Mouse (Mus musculus) forebrain, postnatal 0 days (tissue): ENCODE results near the gene Ceacam3. TPM values are rescaled to one million over a fixed set of nuclear protein-coding genes. Genes with fewer than 3 reads are reported as not detected.
A peak's percentile ranks its signal among the peaks of the same experiment; 100 is the strongest.
"Not testable (repeated sequence)": the region's sequence is repeated elsewhere in the genome, so short reads cannot be mapped to it uniquely, and the experiment has no call there.

Experiments used
- ATAC-seq: fragments of 200-750 bp; cut with Nextera tagmentation; 2 replicates; pipeline ENCODE4 v1.8.0; 2017; ENCODE audit warnings: mild to moderate bottlenecking, moderate library complexity
- DNase-seq: peaks from one replicate; pipeline ENCODE4 v3.0.0-alpha.2; 2015
- H3K27ac ChIP-seq: fragments of 300-500 bp; sonication (generic); 2 replicates; pipeline ENCODE4 v1.5.1; 2014; ENCODE audit warnings: low read depth, mild to moderate bottlenecking, antibody characterized with exemption, low read length, moderate library complexity, mixed read lengths
- H3K27me3 ChIP-seq: fragments of 300-500 bp; sonication (generic); 2 replicates; pipeline ENCODE4 v1.6.1; 2014; ENCODE audit warnings: mild to moderate bottlenecking, low read length, mixed read lengths; ENCODE audit not compliant: insufficient read depth
- H3K36me3 ChIP-seq: fragments of 300-500 bp; sonication (generic); 2 replicates; pipeline ENCODE4 v1.6.1; 2014; ENCODE audit warnings: mild to moderate bottlenecking, moderate library complexity; ENCODE audit not compliant: insufficient read depth
- H3K4me1 ChIP-seq: fragments of 300-500 bp; sonication (generic); 2 replicates; pipeline ENCODE4 v1.6.1; 2014; ENCODE audit warnings: antibody characterized with exemption; ENCODE audit not compliant: insufficient read depth
- H3K4me2 ChIP-seq: fragments of 300-500 bp; sonication (generic); 2 replicates; pipeline ENCODE4 v1.6.1; 2014; ENCODE audit warnings: low read depth, mild to moderate bottlenecking, moderate library complexity
- H3K4me3 ChIP-seq: fragments of 300-500 bp; sonication (generic); 2 replicates; pipeline ENCODE4 v1.5.1; 2014; ENCODE audit warnings: low read depth, low read length, mixed read lengths
- H3K9ac ChIP-seq: fragments of 300-500 bp; sonication (generic); 2 replicates; pipeline ENCODE4 v1.6.1; 2014; ENCODE audit warnings: mild to moderate bottlenecking
- H3K9me3 ChIP-seq: fragments of 300-500 bp; sonication (generic); 2 replicates; pipeline ENCODE4 v1.6.1; 2016; ENCODE audit warnings: low read length
- CTCF ChIP-seq: sonication (generic); IDR thresholded peaks from 2 replicates; pipeline ENCODE4 v1.5.1; 2016; ENCODE audit warnings: antibody characterized with exemption, control low read depth, low read depth
- WGBS: fragments of 180-500 bp; shearing (Covaris S2); extraction: QIAGEN DNeasy Blood & Tissue Kit; methylation state at CpG from one replicate; pipeline ENCODE4 v1.1.7; 2014; 5-methylcytosine and 5-hydroxymethylcytosine counted together
- polyA plus RNA-seq: library from polyadenylated mRNA; unstranded; fragments of >200 nt; fragmentation: Nextera tagmentation; extraction: Ambion mirVana; gene quantifications from 2 replicates; pipeline ENCODE4 v1.2.1, GENCODE M21; 2015
- total RNA-seq: library from RNA; depleted of rRNA; stranded (reverse); fragments of >200 nt; gene quantifications from 2 replicates; pipeline ENCODE4 v1.2.3, GENCODE M21; 2014; rRNA removed

Ceacam3 gene
- 0.15 and 0.24 TPM in 2 replicates for total RNA-seq
- polyA plus RNA-seq, result not detected in 2 replicates

- DNase-seq (no peak), ATAC-seq (no peak)
- no peaks in the 10 kb centered on the region for H3K27me3 ChIP-seq
- H3K4me3 ChIP-seq, result no peak within 1 kb of the TSS
- no peak within 1 kb of the TSS for H3K4me2 ChIP-seq
- H3K9ac ChIP-seq, result no peak within 1 kb of the TSS
- no peaks in the 10 kb centered on the region for H3K4me1 ChIP-seq
- TF ChIP-seq CTCF, result no peak
- WGBS, result 90% methylated on average over 2 of the region's 2 CpGs
- no peaks in the 10 kb centered on the region for H3K36me3 ChIP-seq
- H3K9me3 ChIP-seq, result no peaks in the 10 kb centered on the region; the same call in 1 of the 2 replicates
- H3K27ac ChIP-seq, result no peak within 1 kb of the TSS
These were observed at the start of gene Ceacam3 for GRCm38 (mm10) chr7:17149931-17150330. Gene Ceacam3, plus strand, starts transcription at chr7:17150282.

DNA sequence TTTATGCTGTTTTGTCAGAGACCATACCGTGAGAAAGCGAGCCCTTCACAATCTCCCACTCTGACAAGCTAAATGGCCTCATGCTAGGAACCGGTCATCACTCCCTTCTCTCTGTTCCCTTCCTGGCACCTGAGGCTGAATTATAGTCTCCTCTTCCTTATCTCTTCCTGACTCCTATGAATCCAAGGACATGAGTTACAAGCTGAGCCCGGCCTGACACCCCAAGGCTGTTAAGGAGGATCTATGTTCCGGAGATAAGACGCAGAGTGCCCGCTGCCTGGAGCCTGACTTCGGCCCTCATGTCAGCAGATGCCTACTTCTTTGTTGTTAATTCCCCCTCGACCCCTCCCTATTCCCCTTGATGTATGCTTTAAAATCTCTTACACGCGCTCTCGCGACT is 48.5 kb upstream of the Ceacam3 start:
- H3K27ac ChIP-seq, H3K27me3 ChIP-seq, H3K36me3 ChIP-seq, H3K4me3 ChIP-seq, H3K4me2 ChIP-seq, ATAC-seq, H3K4me1 ChIP-seq, H3K9me3 ChIP-seq, DNase-seq, H3K9ac ChIP-seq: not testable (repeated sequence)
- WGBS, result 86% methylated on average over 13 of the region's 13 CpGs

DNA sequence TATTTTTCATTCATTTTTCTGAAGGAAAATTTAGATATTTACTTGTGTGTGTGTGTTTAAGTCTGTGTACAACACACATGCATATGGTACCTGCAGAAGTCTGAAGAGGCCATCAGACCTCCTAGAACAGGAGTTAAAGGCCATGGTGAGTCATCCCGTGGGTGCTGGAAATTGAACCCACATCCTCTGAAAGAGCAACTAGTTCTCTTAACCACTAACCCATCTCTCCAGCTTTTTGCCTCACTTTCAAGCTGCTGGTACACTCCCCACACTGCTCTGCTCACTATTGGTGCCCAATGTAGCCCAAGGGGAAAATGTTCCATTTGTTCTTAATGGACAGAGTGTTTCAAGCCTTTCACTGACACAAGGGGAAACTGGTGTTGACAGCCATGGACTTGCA is 14.8 kb upstream of the Ceacam3 start:
- H3K36me3 ChIP-seq, result no peaks in the 10 kb centered on the region
- ATAC-seq (no peak), DNase-seq (no peak)
- no peak overlapping the region for H3K4me3 ChIP-seq
- no peak overlapping the region for H3K27ac ChIP-seq
- H3K9ac ChIP-seq, result no peak overlapping the region
- 90% methylated on average over 1 of the region's 1 CpGs for WGBS
- H3K27me3 ChIP-seq, result no peaks in the 10 kb centered on the region
- H3K9me3 ChIP-seq, result no peaks in the 10 kb centered on the region
- TF ChIP-seq CTCF, result no peak
- no peaks in the 10 kb centered on the region for H3K4me1 ChIP-seq
- no peak overlapping the region for H3K4me2 ChIP-seq

DNA sequence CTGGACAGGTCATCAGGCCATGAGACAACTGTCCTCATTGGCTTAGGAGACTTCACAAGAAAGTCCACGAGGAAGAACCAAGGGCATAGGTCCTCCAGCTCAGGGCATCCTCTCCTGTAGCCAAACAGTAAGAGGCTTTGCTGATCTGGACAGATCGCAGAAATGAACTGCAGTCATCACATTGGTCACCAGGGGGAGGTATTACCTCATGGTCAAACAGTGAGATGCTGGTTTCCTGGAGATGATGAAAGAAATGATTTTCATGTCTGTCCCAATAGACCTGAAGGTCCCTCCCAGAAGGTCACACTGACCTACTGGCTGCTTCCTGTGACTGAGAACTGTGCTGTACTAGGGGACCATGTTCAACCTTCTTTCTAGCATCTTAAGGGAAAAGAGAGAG is 5.6 kb downstream of the Ceacam3 start:
- Histone ChIP-seq H3K4me2 (no peak overlapping the region), H3K9ac (no peak overlapping the region), H3K4me3 (no peak overlapping the region), H3K27ac (no peak overlapping the region), H3K36me3 (no peaks in the 10 kb centered on the region), H3K4me1 (no peaks in the 10 kb centered on the region), H3K9me3 (no peaks in the 10 kb centered on the region), H3K27me3 (no peaks in the 10 kb centered on the region)
- no peak for DNase-seq
- no peak for ATAC-seq
- 0 out of 2 replicates have a peak, but pooled peaks have one; percentile 26 for TF ChIP-seq CTCF
- 43% methylated on average over 2 of the region's 2 CpGs for WGBS

DNA sequence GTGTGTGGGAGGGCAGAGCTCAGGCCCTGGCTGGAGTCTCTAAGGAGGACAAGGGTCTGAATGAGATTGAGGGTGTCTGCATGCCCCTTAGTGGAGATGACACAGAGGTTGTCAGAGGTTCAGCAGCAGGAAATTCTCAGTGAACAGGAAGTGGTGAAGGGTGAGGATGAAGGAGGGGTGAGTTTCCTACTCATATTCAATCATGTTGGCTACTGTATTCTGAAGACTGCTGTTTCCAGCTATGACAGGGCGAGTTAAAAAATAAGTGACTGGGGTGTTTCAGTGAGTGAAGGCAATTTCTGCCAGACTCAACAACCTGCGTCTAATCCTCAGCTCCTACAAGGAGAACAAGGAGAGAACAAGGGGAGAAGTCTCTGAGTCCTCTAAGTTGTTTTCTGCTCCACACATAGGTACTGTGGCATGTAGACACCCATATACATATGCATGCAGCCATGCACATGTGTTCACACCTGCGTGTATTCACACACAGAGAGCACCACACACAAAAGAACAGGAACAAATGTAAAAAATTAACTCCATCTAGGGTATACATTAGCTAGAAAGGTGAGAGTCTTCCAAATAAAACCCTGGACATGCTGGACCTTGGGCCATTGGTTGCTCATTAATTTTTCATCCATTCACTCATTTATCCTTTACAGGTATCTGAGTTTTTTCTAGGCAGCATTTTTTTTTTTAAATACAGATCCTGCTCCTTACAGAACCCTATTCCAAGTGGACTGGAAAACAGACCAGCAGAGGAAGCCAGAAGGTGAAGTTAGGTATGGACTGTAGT is 7.0 kb downstream of the Ceacam3 start:
- H3K4me1 ChIP-seq, result no peaks in the 10 kb centered on the region
- WGBS, result 72% methylated on average over 3 of the region's 3 CpGs
- DNase-seq (no peak), ATAC-seq (no peak)
- H3K27me3 ChIP-seq, result no peaks in the 10 kb centered on the region
- TF ChIP-seq CTCF, result no peak
- H3K9me3 ChIP-seq, result no peaks in the 10 kb centered on the region
- H3K4me2 ChIP-seq, result no peak overlapping the region
- H3K36me3 ChIP-seq, result no peaks in the 10 kb centered on the region
- H3K9ac ChIP-seq, result no peak overlapping the region
- H3K4me3 ChIP-seq, result no peak overlapping the region
- H3K27ac ChIP-seq, result no peak overlapping the region

GRCm38 (mm10) chr7:17159011-17159410 is 8.9 kb downstream of the Ceacam3 start:
- no peak for TF ChIP-seq CTCF
- DNase-seq (no peak), ATAC-seq (no peak)
- Histone ChIP-seq H3K4me3 (no peak overlapping the region), H3K36me3 (no peaks in the 10 kb centered on the region), H3K27ac (no peak overlapping the region), H3K9me3 (no peaks in the 10 kb centered on the region), H3K4me2 (no peak overlapping the region), H3K4me1 (no peaks in the 10 kb centered on the region), H3K27me3 (no peaks in the 10 kb centered on the region), H3K9ac (no peak overlapping the region)
- 79% methylated on average over 7 of the region's 7 CpGs for WGBS

DNA sequence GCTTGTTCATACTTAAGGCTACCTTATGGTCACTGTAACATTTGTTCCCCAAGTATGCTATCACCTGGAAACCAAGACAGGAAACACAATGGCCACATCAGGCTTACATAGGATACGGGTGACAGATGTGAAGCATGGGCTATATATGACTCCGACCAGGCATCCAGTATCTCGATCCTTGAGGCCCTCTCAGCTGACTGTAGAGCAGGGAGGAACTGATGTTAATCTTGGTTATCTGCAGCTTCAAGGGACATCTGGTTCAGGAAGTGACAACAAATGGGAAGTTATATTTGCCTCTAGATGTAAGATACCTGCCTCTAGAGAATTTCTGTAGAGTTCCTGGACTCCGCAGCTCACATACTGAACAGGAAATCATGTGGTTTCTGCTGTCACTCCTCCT is 21.7 kb downstream of the Ceacam3 start:
- no peak for TF ChIP-seq CTCF
- ATAC-seq (no peak), DNase-seq (no peak)
- H3K4me2 ChIP-seq, result no peak overlapping the region
- no peak overlapping the region for H3K4me3 ChIP-seq
- no peaks in the 10 kb centered on the region for H3K9me3 ChIP-seq
- H3K36me3 ChIP-seq, result no peaks in the 10 kb centered on the region
- no peaks in the 10 kb centered on the region for H3K4me1 ChIP-seq
- no peak overlapping the region for H3K9ac ChIP-seq
- no peak overlapping the region for H3K27ac ChIP-seq
- no peaks in the 10 kb centered on the region for H3K27me3 ChIP-seq
- 93% methylated on average over 4 of the region's 4 CpGs for WGBS
